Mouse (Mus musculus) macrophage (primary cell): ENCODE measurements around the gene Kif3c. TPM values are rescaled to one million over a fixed set of nuclear protein-coding genes. Genes with fewer than 3 reads are reported as not detected.

Source experiments
- H3K27ac ChIP-seq: fragments of 350-480 bp; formaldehyde crosslinking; 2 replicates; pipeline ENCODE4 v1.9.0; 2021
- H3K36me3 ChIP-seq: fragments of 350-480 bp; formaldehyde crosslinking; 2 replicates; pipeline ENCODE4 v1.9.0; 2021; ENCODE audit errors: inconsistent target
- H3K4me3 ChIP-seq: fragments of 350-480 bp; formaldehyde crosslinking; 2 replicates; pipeline ENCODE4 v1.9.0; 2021; ENCODE audit errors: inconsistent target
- H3K79me2 ChIP-seq: fragments of 350-480 bp; formaldehyde crosslinking; 2 replicates; pipeline ENCODE4 v1.9.0; 2021; ENCODE audit errors: inconsistent target
- WGBS: methylation state at CpG from one replicate; pipeline ENCODE4 v1.1.7; 2026; ENCODE audit warnings: inconsistent platforms; ENCODE audit not compliant: missing documents; 5-methylcytosine and 5-hydroxymethylcytosine counted together
- polyA plus RNA-seq: library from polyadenylated mRNA; stranded (reverse); fragments of 250-400 nt; gene quantifications from 3 replicates; pipeline ENCODE4 v1.2.4, GENCODE M21; 2018; ENCODE audit warnings: inconsistent platforms
- total RNA-seq, 78 experiments: library from RNA; depleted of rRNA; stranded (reverse); fragments of 250-400 nt; gene quantifications; 1 replicate in 9 of 78; 2 replicates in 24 of 78; 3 replicates in 43 of 78; 4 replicates in 2 of 78; pipeline ENCODE4 v1.2.4; 2018; ENCODE audit warnings: inconsistent platforms in 56 of 78

The Kif3c gene
- total RNA-seq (2018; cell fraction: chromatin; rRNA removed) = 100 to 1,000 TPM in 6 of 26 experiments, 10 to 100 TPM in 17, 1 to 10 TPM in 3; 7.0 to 251 (median 56.0) TPM
- 10 to 100 TPM in 14 of 26 experiments, 1 to 10 TPM in 12; 8.8 to 42.4 (median 15.7) TPM for total RNA-seq (2018; cell fraction: cytosol; rRNA removed)
- 100 to 1,000 TPM in 1 of 26 experiments, 10 to 100 TPM in 22, 1 to 10 TPM in 3; 6.1 to 117 (median 44.0) TPM for total RNA-seq (2018; cell fraction: nucleus; rRNA removed)
- polyA plus RNA-seq = 3.7 to 7.5 TPM (median 5.0 TPM) in 3 replicates

DNA sequence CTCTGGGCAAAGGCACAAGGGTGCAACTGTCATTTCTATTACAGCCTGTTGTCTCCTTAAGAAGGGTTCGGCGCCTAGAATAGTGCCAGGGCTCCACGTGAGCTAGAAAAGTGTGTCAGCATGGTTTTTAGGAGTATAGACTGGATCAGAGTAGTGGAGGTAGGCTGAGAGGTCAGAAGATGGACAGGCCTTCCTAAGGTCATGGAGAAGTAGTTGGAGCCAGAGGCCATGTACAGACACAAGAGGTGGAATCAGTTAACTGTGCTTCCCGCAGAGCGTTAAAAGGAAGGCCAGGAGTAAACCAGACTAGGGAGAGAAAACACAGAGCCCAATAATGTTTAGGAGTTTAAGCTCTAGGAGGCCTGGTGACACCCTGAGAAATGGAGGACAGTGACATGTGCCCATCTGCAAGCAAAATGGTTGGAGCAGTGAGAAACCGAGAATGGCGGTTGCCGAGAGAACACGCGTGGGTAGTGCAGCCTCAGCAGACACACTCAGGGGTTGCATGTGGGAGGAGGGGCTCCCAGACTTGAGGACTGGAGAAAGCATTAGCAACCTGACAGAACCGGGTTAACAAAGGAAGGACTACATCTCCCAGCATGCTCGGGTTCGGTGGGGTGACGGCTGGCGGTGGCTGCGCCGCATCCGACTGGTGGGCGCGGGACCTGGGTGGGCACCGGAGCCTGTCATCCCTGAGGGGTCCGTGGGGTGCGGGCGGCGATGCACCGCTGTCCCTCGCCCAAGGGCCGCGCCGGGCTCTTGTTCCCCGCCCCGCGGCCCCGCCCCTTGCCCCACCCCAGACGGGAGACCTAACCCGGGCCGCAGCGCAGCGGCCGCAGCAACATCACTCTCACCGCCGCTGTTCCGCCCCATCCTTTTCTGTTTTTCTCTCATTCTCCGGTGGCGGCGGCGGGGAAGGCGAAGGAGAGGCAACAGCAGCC is at the start of gene Kif3c:
TSS of gene Kif3c (plus strand) at position 625 of the 941 bp plus-strand sequence.
- no peaks in the 10 kb centered on the region; the same call in 1 of the 2 replicates for H3K79me2 ChIP-seq
- no peaks in the 10 kb centered on the region; the same call in 1 of the 2 replicates for H3K36me3 ChIP-seq
- WGBS = 14% methylated on average over 39 of the region's 48 CpGs
- peak within 1 kb of the TSS; percentile 25; the same call in 1 of the 2 replicates for H3K27ac ChIP-seq
- peak within 1 kb of the TSS; percentile 79 for H3K4me3 ChIP-seq

DNA sequence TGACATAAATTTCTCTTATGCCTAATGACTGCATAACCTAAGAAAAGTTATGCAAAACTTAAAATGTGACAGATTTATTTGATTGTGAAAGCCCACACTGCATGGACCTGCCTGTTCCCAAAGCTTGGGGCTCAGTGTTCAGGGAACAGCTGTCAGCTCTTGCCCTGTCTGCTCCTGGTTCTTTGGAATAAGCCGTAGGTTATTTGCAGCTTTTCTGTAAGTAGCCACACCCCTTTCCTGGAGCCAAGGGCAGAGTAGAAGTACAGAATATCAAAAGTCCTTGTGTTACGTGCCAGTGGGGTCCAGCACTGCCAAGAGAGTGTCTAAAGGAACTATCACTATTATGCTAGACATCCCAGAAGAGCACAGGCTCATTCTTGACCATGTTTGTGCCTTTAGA is 48.8 kb upstream of the Kif3c start:
- H3K4me3 ChIP-seq = no peak overlapping the region
- no peaks in the 10 kb centered on the region for H3K79me2 ChIP-seq
- H3K27ac ChIP-seq = no peak overlapping the region
- 92% methylated on average over 2 of the region's 2 CpGs for WGBS
- H3K36me3 ChIP-seq = no peaks in the 10 kb centered on the region

DNA sequence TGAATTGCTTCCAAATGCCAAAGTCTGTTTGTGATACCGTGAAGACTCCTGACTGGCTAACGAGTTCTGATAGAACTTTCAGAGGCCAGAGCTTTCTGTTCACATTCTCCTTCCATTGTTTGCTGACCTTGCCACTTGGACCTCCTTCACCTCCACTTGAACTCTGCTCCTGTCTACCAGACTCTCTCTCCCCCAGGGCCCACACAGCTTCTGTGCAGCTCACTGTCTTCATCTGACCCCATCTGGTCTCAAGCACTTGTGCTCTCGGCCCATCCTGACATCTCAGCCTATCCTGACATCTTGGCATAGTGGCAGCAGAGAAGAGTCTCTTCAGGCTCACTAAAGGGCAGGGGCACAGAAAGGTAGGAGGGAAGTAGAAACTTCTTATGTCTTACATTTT is 48.0 kb upstream of the Kif3c start:
- WGBS = 98% methylated on average over 3 of the region's 3 CpGs
- Histone ChIP-seq H3K4me3 (no peak overlapping the region), H3K36me3 (no peaks in the 10 kb centered on the region)

DNA sequence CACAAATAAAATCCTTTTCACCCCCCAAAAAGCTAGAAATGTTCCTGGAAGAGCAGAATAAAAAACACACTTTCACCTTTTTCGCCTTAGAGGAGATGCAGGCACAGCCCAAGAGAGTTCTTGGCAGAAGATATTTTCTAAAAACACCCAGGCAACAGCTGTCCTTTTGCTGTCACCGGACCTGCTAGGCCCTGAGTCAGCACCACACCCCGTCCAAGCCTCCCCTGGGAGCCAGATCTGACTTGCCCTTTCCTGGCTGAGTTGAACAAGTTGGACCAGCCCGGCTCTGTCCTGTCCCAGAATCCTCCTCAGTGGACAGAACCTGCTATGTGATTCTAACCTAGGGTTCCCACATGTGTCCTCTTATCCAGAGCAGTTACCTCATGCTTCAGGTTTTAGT is 45.6 kb upstream of the Kif3c start:
- Histone ChIP-seq H3K27ac (no peak overlapping the region), H3K4me3 (no peak overlapping the region), H3K79me2 (no peaks in the 10 kb centered on the region), H3K36me3 (no peaks in the 10 kb centered on the region)
- WGBS = 86% methylated on average over 4 of the region's 4 CpGs

More for the DNA sequence above, 48.0 kb upstream of the Kif3c start:
- H3K79me2 ChIP-seq = no peaks in the 10 kb centered on the region
- no peak overlapping the region for H3K27ac ChIP-seq

DNA sequence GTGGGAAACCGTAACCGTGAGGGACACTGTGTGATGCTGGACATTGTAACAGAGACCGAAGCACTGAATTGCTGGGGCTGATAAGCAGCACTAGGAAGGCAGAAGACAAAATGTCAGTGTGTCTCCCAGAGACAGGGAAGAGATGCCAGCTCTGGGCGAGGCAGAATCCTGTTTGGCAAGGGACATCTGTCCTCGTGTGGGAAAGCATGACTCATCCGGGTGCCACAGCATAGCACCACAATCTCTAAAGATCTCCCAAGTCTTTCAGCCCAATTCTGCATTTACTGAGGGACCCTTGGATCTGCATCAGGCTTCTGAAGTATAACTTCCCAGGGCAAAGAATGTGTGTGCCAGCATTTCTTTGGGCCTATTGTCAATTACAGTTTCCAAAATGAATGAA is 41.7 kb upstream of the Kif3c start:
- H3K4me3 ChIP-seq = no peak overlapping the region
- 76% methylated on average over 6 of the region's 6 CpGs for WGBS
- H3K36me3 ChIP-seq = no peaks in the 10 kb centered on the region
- no peaks in the 10 kb centered on the region for H3K79me2 ChIP-seq
- H3K27ac ChIP-seq = no peak overlapping the region

DNA sequence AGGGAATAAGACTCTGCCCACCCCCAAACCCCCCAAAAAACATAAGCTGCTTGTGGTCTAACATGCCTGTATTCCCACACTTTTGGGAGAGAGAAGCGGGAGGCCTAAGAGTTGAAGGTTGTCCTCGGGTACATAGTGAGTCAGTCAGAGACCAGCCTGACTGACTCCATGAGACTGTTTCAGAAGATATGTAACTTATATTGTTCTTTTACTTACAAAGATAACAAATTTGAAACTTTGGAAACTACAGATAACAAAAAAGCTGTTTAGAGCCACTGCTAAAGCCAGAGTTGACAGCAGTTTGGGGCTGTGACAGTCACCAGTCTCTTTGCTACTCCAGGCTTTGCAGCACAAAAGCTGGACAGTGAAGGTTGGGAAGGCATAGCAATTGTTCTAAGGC is 39.7 kb upstream of the Kif3c start:
- no peaks in the 10 kb centered on the region for H3K36me3 ChIP-seq
- H3K4me3 ChIP-seq = no peak overlapping the region
- 91% methylated on average over 2 of the region's 2 CpGs for WGBS
- no peak overlapping the region for H3K27ac ChIP-seq
- H3K79me2 ChIP-seq = no peaks in the 10 kb centered on the region

DNA sequence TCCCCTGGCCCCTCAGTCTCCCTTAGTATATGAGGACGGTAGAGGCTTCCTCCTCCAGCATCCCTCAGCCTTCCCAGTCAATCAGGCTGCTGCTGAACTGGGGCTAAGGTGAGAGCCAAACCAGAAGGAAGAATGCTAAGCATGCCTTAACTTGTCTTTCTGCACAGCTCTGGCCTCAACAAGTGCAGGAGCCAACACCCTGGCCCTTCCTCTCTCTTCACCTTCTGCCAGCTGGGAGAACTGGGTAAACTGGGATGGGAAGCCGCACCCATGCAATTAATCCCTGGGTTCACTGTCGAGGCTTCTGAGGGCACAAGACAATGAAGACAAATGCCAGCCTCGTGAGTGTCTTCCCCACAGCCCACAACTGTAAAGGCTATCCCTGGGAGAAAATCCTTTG is 35.3 kb upstream of the Kif3c start:
- Histone ChIP-seq H3K36me3 (no peaks in the 10 kb centered on the region), H3K4me3 (no peak overlapping the region), H3K27ac (no peak overlapping the region), H3K79me2 (no peaks in the 10 kb centered on the region)
- WGBS = 85% methylated on average over 4 of the region's 4 CpGs

DNA sequence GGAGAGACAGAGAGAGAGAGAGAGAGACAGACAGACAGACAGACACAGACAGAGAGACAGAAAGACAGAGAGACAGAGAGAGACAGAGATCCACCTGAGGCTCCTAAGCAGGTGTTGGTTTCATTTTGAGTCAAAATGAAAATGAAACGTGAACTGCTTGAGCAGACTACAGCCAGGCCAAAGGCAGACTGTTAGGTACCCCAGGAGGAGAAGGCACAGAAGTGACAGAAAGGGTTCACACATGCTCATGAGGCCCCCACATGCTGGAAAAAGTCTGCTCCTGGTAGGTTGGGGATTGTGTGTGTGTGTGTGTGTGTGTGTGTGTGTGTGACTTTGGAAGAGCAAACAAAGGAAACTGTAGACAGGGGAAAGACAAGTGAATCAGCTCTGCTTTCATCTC is 26.0 kb upstream of the Kif3c start:
- WGBS = 88% methylated on average over 1 of the region's 1 CpGs
- Histone ChIP-seq H3K27ac (no peak overlapping the region), H3K4me3 (no peak overlapping the region)

DNA sequence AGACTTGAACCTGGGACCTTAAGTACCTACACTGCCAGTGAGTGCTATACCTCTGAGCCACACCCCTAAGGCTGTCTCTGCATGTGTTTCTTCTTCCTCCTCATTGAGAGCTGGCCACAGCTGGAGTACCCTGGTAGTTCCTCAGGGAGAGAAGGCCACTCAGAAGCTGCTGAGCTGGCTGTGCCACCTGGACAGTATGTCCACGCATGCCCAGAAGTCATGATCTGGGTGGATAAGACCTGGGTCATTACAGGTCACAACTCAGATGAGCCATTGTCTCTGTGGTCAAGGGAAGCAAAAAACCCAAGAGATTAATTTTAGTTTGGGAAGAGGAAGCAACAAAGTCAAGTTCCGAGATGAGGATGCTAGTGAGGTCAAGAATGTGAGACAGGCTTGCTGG is 20.8 kb upstream of the Kif3c start:
- H3K4me3 ChIP-seq = no peak overlapping the region
- no peaks in the 10 kb centered on the region for H3K36me3 ChIP-seq
- H3K79me2 ChIP-seq = peaks cover 14% of the 10 kb centered on the region; the same call in 1 of the 2 replicates
- H3K27ac ChIP-seq = 0 out of 2 replicates have a peak overlapping the region, but pooled peaks have one; percentile 8
- 70% methylated on average over 2 of the region's 2 CpGs for WGBS

More for the DNA sequence above, 26.0 kb upstream of the Kif3c start:
- H3K79me2 ChIP-seq = no peaks in the 10 kb centered on the region
- H3K36me3 ChIP-seq = no peaks in the 10 kb centered on the region

DNA sequence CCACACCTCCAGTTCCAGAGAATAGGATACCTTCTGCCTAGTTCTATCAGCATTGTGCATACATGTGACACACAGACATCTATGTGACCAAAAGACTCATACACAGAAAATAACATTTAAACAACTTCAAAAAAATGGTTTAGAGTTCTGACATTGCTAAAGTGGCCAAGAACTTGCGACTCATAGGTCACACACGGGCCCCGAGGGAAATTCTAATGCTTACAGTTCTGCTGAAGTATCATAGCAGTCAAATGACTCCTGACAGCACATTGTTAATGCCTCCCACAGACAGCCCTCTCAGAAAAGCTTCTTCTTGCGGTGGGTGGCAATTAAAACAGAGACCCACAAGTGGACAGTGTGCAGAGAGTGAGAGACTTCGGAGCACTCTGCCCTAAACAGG is 19.9 kb upstream of the Kif3c start:
- no peak overlapping the region for H3K4me3 ChIP-seq
- 0 out of 2 replicates have a peak overlapping the region, but pooled peaks have one; percentile 8 for H3K27ac ChIP-seq
- WGBS = 76% methylated on average over 5 of the region's 5 CpGs
- H3K36me3 ChIP-seq = no peaks in the 10 kb centered on the region
- peaks cover 14% of the 10 kb centered on the region; the same call in 1 of the 2 replicates for H3K79me2 ChIP-seq

DNA sequence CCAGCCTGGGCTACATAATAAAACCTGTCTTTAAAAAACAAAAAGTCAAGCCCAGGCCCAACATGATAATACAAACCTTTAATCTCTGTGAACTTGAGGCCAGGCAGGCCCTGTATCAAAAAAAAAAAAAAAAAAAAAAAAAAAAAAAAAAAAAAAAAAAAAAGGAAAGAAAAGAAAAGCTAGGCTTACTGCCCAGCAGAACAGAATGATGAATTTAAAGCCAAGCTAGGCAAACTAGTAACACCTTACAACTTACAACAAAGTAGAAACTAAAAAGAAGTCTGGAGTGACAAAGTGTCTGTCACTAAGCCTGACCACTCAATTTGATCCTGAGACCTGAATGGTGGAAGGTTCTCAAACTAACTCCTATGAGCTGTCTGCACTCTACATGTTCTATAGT is 17.2 kb upstream of the Kif3c start:
- Histone ChIP-seq H3K36me3 (no peaks in the 10 kb centered on the region), H3K79me2 (peaks cover 30% of the 10 kb centered on the region; the same call in 1 of the 2 replicates), H3K27ac (no peak overlapping the region), H3K4me3 (no peak overlapping the region)

DNA sequence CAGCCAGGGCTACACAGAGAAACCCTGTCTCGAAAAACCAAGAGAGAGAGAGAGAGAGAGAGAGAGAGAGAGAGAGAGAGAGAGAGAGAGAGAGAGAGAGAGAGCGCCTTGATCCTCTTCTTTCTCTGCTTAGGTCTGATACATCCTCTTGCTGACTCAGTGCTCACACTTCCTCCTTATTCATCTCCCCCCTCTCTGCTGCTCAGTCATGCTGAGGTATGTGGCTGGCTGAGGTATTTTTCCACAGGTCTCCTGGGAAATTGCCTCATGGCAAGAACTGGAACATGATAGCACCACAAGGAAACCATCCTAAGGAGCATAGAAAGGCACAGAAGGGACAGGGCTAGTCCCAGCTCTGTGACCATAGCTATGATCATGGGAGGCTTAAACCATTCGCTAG is 15.5 kb upstream of the Kif3c start:
- no peaks in the 10 kb centered on the region for H3K36me3 ChIP-seq
- H3K79me2 ChIP-seq = peaks cover 47% of the 10 kb centered on the region
- 100% methylated on average over 1 of the region's 3 CpGs for WGBS
- H3K27ac ChIP-seq = peak overlapping the region; percentile 66
- H3K4me3 ChIP-seq = no peak overlapping the region

DNA sequence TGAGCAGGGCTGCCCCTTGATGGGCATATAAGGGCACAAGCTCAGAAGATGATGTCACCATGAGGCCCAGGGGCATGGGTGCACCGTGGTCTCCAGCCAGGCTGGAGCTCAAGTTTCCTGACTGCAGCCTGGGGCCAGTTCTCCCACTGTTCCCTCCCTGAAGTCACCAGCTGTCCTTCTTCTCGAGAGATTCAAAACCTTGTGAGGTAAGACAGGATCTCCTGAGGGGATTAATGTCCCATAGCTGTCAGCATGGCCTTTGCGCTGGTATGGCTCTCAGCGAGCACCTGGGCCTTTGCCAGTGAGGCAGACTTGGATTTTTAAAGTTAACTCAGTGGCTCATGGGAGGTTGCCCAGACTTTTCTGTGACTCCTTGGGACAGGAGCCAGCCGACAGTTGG is 14.8 kb upstream of the Kif3c start:
- Histone ChIP-seq H3K4me3 (no peak overlapping the region), H3K36me3 (no peaks in the 10 kb centered on the region), H3K79me2 (peaks cover 51% of the 10 kb centered on the region), H3K27ac (peak overlapping the region; percentile 66)
- WGBS = 42% methylated on average over 5 of the region's 5 CpGs

DNA sequence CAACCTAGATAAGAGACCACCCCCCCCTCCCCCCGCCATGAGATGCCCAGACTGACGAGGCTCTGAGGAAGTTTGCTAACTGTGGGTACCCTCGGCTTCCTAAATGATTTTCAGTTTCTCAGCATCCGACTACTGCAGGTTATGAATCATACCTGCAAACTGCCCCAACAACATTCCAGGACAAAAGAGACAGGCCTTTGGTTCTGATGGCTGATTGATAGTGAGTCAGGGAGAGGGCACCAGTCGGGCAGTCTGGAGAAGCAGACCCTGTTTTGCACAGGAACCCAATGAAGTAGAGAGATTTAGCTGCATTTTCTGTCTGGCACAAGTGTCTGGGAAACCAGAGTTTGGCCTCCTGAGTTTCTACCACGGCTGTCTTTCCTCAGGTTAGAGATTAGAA is 12.7 kb upstream of the Kif3c start:
- Histone ChIP-seq H3K36me3 (no peaks in the 10 kb centered on the region), H3K79me2 (peaks cover 65% of the 10 kb centered on the region), H3K4me3 (no peak overlapping the region), H3K27ac (no peak overlapping the region)
- WGBS = 76% methylated on average over 6 of the region's 6 CpGs

DNA sequence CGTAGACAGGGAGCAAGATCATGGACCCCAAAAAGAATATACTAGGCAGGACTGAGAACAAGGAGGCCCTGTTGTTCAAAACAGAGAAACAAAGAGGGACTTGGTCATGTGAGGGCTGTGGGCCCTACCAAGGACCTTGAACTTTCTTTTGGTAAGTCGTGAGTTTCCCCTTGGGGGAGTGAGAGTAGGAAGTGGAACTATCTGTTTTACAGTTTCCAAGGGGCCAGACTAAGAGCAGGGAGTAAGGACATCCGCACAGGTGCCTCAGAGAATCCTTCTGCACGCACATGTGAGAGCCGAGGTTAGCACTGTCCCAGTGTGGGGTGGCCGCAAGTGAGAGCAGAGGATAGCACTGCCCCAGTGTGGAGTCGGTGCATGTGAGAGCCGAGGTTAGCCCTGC is 9.9 kb upstream of the Kif3c start:
- H3K4me3 ChIP-seq = no peak overlapping the region
- WGBS = 75% methylated on average over 8 of the region's 8 CpGs

More for the DNA sequence above, 9.9 kb upstream of the Kif3c start:
- H3K79me2 ChIP-seq = peaks cover 53% of the 10 kb centered on the region
- H3K36me3 ChIP-seq = no peaks in the 10 kb centered on the region
- H3K27ac ChIP-seq = peak overlapping the region; percentile 33
